Mouse (Mus musculus) cerebral cortex, adult 2 months (tissue): Measurements from ENCODE around the gene Rab5if.

ENCODE experiments used
- WGBS: fragments of 180-500 bp; shearing (Covaris S2); methylation state at CpG from one replicate; pipeline ENCODE4 v1.1.7; 2018; 5-methylcytosine and 5-hydroxymethylcytosine counted together

Gene Rab5if

DNA sequence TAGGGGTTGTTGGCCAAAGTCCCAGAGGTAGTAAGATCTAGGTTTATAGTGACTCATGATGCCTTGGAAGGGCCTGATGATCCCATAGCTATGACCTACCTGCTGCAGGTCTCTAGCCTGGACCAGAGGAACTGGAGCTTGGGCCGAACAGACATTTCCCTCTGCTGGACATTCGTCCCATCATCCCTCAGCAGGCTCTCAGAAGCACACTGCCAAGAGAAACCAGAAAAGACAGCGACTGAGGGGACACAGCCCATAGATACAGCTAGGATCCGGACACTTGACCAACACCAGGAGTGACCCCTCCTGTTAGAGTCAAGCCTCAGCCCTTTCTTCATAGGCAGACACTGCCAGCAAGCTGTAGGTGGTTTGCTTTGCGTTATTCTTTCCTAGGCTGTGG lies 60.1 kb downstream of the Rab5if start:
- WGBS = 80% methylated on average over 5 of the region's 5 CpGs
